Mouse (Mus musculus) liver, embryonic 11.5 days (tissue): ENCODE measurements around the gene Cyb5d1. TPM values are rescaled to one million over a fixed set of nuclear protein-coding genes. Genes with fewer than 3 reads are reported as not detected.
A peak's percentile ranks its signal among the peaks of the same experiment; 100 is the strongest.

Source experiments
- ATAC-seq: fragments of 200-750 bp; cut with Nextera tagmentation; replicated peaks from 2 replicates; pipeline ENCODE4 v1.8.0; 2017; ENCODE audit warnings: moderate number of reproducible peaks, mild to moderate bottlenecking, moderate TSS enrichment, moderate library complexity; ENCODE audit not compliant: low FRiP score
- DNase-seq: peaks from one replicate; pipeline ENCODE4 v3.0.0-alpha.2; 2017; ENCODE audit warnings: low spot score
- H3K27ac ChIP-seq: fragments of 300-500 bp; sonication (generic); 2 replicates; pipeline ENCODE4 v1.5.1; 2014; ENCODE audit warnings: mild to moderate bottlenecking, low read depth, low read length, control low read depth
- H3K27me3 ChIP-seq: fragments of 300-500 bp; sonication (generic); replicated peaks from 2 replicates; pipeline ENCODE4 v1.6.1; 2014; ENCODE audit warnings: low read length, mixed read lengths; ENCODE audit not compliant: control insufficient read depth, insufficient read depth
- H3K36me3 ChIP-seq: fragments of 300-500 bp; sonication (generic); 2 replicates; pipeline ENCODE4 v1.6.1; 2014; ENCODE audit warnings: mild to moderate bottlenecking, low read length, moderate library complexity, mixed read lengths; ENCODE audit not compliant: control insufficient read depth, insufficient read depth
- H3K4me1 ChIP-seq: fragments of 300-500 bp; sonication (generic); replicated peaks from 2 replicates; pipeline ENCODE4 v1.6.1; 2014; ENCODE audit warnings: low read length, mixed read lengths; ENCODE audit not compliant: control insufficient read depth, insufficient read depth
- H3K4me2 ChIP-seq: fragments of 300-500 bp; sonication (generic); 2 replicates; pipeline ENCODE4 v1.6.1; 2014; ENCODE audit warnings: mild to moderate bottlenecking, control low read depth, moderate library complexity
- H3K4me3 ChIP-seq: fragments of 300-500 bp; sonication (generic); 2 replicates; pipeline ENCODE4 v1.5.1; 2014; ENCODE audit warnings: low read depth, low read length, control low read depth
- H3K9ac ChIP-seq: fragments of 300-500 bp; sonication (generic); 2 replicates; pipeline ENCODE4 v1.6.1; 2014; ENCODE audit warnings: low read depth, low read length, control low read depth
- H3K9me3 ChIP-seq: fragments of 300-500 bp; sonication (generic); 2 replicates; pipeline ENCODE4 v1.6.1; 2016; ENCODE audit warnings: low read length, inconsistent platforms, mixed read lengths; ENCODE audit not compliant: control insufficient read depth
- WGBS: fragments of 180-500 bp; shearing (Covaris S2); extraction: QIAGEN DNeasy Blood & Tissue Kit; methylation state at CpG from one replicate; pipeline ENCODE4 v1.1.7; 2014; 5-methylcytosine and 5-hydroxymethylcytosine counted together
- polyA plus RNA-seq: library from polyadenylated mRNA; unstranded; fragments of >200 nt; fragmentation: Nextera tagmentation; extraction: Ambion mirVana; gene quantifications from 2 replicates; pipeline ENCODE4 v1.2.1, GENCODE M21; 2014

Gene Cyb5d1
- polyA plus RNA-seq, 1 experiment from 2014 or later: 19.9 TPM

GRCm38 (mm10) chr11:69406867-69407723 is 11.7 kb upstream of the Cyb5d1 start:
- no peak for ATAC-seq

GRCm38 (mm10) chr11:69406282-69406681 is 10.9 kb upstream of the Cyb5d1 start:
- no peak for ATAC-seq
- H3K4me3 ChIP-seq: no peak overlapping the region

More at GRCm38 (mm10) chr11:69406867-69407723, 11.7 kb upstream of the Cyb5d1 start:
- H3K4me3 ChIP-seq: no peak overlapping the region
- no peak overlapping the region for H3K9ac ChIP-seq
- 89% methylated on average over 16 of the region's 16 CpGs for WGBS
- no peak overlapping the region for H3K27ac ChIP-seq
- H3K27me3 ChIP-seq: no peaks in the 10 kb centered on the region
- H3K4me2 ChIP-seq: 0 out of 2 replicates have a peak overlapping the region, but pooled peaks have one; percentile 97
- peaks cover 14% of the 10 kb centered on the region for H3K4me1 ChIP-seq
- H3K36me3 ChIP-seq: peaks cover 40% of the 10 kb centered on the region
- H3K9me3 ChIP-seq: no peaks in the 10 kb centered on the region
- no peak for DNase-seq

GRCm38 (mm10) chr11:69405397-69406200 is 10.2 kb upstream of the Cyb5d1 start:
- Histone ChIP-seq H3K9me3 (no peaks in the 10 kb centered on the region), H3K27ac (no peak overlapping the region), H3K36me3 (peaks cover 55% of the 10 kb centered on the region), H3K9ac (no peak overlapping the region), H3K4me2 (no peak overlapping the region), H3K27me3 (no peaks in the 10 kb centered on the region), H3K4me3 (no peak overlapping the region), H3K4me1 (peaks cover 13% of the 10 kb centered on the region)
- ATAC-seq (no peak), DNase-seq (no peak)
- 89% methylated on average over 24 of the region's 24 CpGs for WGBS

More at GRCm38 (mm10) chr11:69406282-69406681, 10.9 kb upstream of the Cyb5d1 start:
- no peak overlapping the region for H3K9ac ChIP-seq
- DNase-seq: no peak
- no peak overlapping the region for H3K4me2 ChIP-seq
- no peaks in the 10 kb centered on the region for H3K9me3 ChIP-seq
- H3K27me3 ChIP-seq: no peaks in the 10 kb centered on the region
- peaks cover 13% of the 10 kb centered on the region for H3K4me1 ChIP-seq
- H3K27ac ChIP-seq: no peak overlapping the region
- peaks cover 48% of the 10 kb centered on the region for H3K36me3 ChIP-seq
- WGBS: 91% methylated on average over 19 of the region's 19 CpGs

GRCm38 (mm10) chr11:69404595-69405396 is 9.4 kb upstream of the Cyb5d1 start:
- no peak for DNase-seq
- no peaks in the 10 kb centered on the region for H3K27me3 ChIP-seq
- no peak overlapping the region for H3K4me3 ChIP-seq
- H3K9me3 ChIP-seq: no peaks in the 10 kb centered on the region
- WGBS: 93% methylated on average over 24 of the region's 24 CpGs
- H3K27ac ChIP-seq: no peak overlapping the region
- H3K9ac ChIP-seq: no peak overlapping the region
- peaks cover 20% of the 10 kb centered on the region for H3K4me1 ChIP-seq
- H3K4me2 ChIP-seq: no peak overlapping the region
- ATAC-seq: no peak
- peaks cover 63% of the 10 kb centered on the region for H3K36me3 ChIP-seq

GRCm38 (mm10) chr11:69403691-69404594 is 8.5 kb upstream of the Cyb5d1 start:
- Histone ChIP-seq H3K4me3 (no peak overlapping the region), H3K4me1 (peaks cover 24% of the 10 kb centered on the region), H3K27me3 (no peaks in the 10 kb centered on the region), H3K4me2 (no peak overlapping the region), H3K9me3 (no peaks in the 10 kb centered on the region), H3K9ac (no peak overlapping the region), H3K36me3 (peaks cover 65% of the 10 kb centered on the region), H3K27ac (no peak overlapping the region)
- ATAC-seq (no peak), DNase-seq (no peak)
- 91% methylated on average over 38 of the region's 38 CpGs for WGBS

- no peak for DNase-seq
- no peaks in the 10 kb centered on the region for H3K9me3 ChIP-seq
- no peak overlapping the region for H3K27ac ChIP-seq
- H3K36me3 ChIP-seq: peaks cover 59% of the 10 kb centered on the region
- H3K4me2 ChIP-seq: peak overlapping the region; percentile 11; the same call in 1 of the 2 replicates
- no peak for ATAC-seq
- H3K4me3 ChIP-seq: no peak overlapping the region
- H3K9ac ChIP-seq: no peak overlapping the region
- peaks cover 34% of the 10 kb centered on the region for H3K4me1 ChIP-seq
- WGBS: 83% methylated on average over 12 of the region's 12 CpGs
- no peaks in the 10 kb centered on the region for H3K27me3 ChIP-seq
These were observed 6.6 kb upstream of the Cyb5d1 start for GRCm38 (mm10) chr11:69401987-69402386.

GRCm38 (mm10) chr11:69401210-69401637 is 5.8 kb upstream of the Cyb5d1 start:
- Histone ChIP-seq H3K27me3 (no peaks in the 10 kb centered on the region), H3K4me2 (peak overlapping the region; percentile 46)

More at GRCm38 (mm10) chr11:69401210-69401637, 5.8 kb upstream of the Cyb5d1 start:
- H3K4me1 ChIP-seq: peaks cover 42% of the 10 kb centered on the region
- DNase-seq (peak; percentile 80), ATAC-seq (peak; percentile 61)
- WGBS: 24% methylated on average over 22 of the region's 22 CpGs
- H3K4me3 ChIP-seq: 0 out of 2 replicates have a peak overlapping the region, but pooled peaks have one; percentile 5
- H3K9me3 ChIP-seq: no peaks in the 10 kb centered on the region
- H3K36me3 ChIP-seq: peaks cover 56% of the 10 kb centered on the region
- no peak overlapping the region; the same call in 1 of the 2 replicates for H3K27ac ChIP-seq
- H3K9ac ChIP-seq: peak overlapping the region; percentile 15; the same call in 1 of the 2 replicates
